Mouse (Mus musculus): ENCODE data around the gene Rngtt.

DNA sequence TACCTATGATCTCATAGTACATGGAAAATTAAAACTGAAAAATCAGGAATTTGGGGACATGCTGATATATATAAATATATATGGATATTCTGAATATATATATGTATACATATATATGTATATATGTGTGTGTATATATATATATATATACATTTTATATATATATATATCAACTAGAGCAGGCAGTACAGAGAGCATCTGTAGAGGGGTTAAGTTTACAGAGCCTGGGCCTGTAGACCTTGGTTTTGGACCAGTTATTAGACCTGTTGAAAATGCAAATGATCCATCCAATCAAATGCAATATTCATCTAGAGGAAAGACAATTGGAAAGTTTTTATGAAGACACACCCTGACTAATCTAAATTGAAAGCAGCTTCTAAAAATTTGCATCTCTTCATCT is 187.5 kb downstream of the Rngtt start:
- TF ChIP-seq CTCF (IDR thresholded peaks at IDR 0.05; ENCODE audit: borderline replicate concordance, insufficient read depth, low read depth, low read length): no peak
- TF ChIP-seq POLR2A (IDR thresholded peaks at IDR 0.05; ENCODE audit: borderline replicate concordance, insufficient read depth, low read length): no peak

Measured in cerebellum, adult 2 months (tissue).